Mouse (Mus musculus) hindbrain, embryonic 15.5 days (tissue): Measurements from ENCODE around the gene Fpr-rs3. TPM values are rescaled to one million over a fixed set of nuclear protein-coding genes. Genes with fewer than 3 reads are reported as not detected.

Experiments
- ATAC-seq: fragments of 200-750 bp; cut with Nextera tagmentation; 2 replicates; pipeline ENCODE4 v1.8.0; 2017; ENCODE audit warnings: low read depth, moderate number of reproducible peaks, moderate TSS enrichment; ENCODE audit not compliant: low FRiP score
- H3K27ac ChIP-seq: fragments of 300-500 bp; sonication (generic); replicated peaks from 2 replicates; pipeline ENCODE4 v1.5.1; 2015; ENCODE audit warnings: mild to moderate bottlenecking, inconsistent platforms
- H3K27me3 ChIP-seq: fragments of 300-500 bp; sonication (generic); 2 replicates; pipeline ENCODE4 v1.6.1; 2015; ENCODE audit warnings: control low read depth, inconsistent platforms
- H3K36me3 ChIP-seq: fragments of 300-500 bp; sonication (generic); 2 replicates; pipeline ENCODE4 v1.6.1; 2015; ENCODE audit warnings: control low read depth, inconsistent platforms
- H3K4me1 ChIP-seq: fragments of 300-500 bp; sonication (generic); replicated peaks from 2 replicates; pipeline ENCODE4 v1.6.1; 2015; ENCODE audit warnings: control low read depth, inconsistent platforms
- H3K4me2 ChIP-seq: fragments of 300-500 bp; sonication (generic); 2 replicates; pipeline ENCODE4 v1.6.1; 2015; ENCODE audit warnings: moderate library complexity, mild to moderate bottlenecking, inconsistent platforms
- H3K4me3 ChIP-seq: fragments of 300-500 bp; sonication (generic); 2 replicates; pipeline ENCODE4 v1.5.1; 2015; ENCODE audit warnings: mild to moderate bottlenecking, inconsistent platforms
- H3K9ac ChIP-seq: fragments of 300-500 bp; sonication (generic); 2 replicates; pipeline ENCODE4 v1.6.1; 2015; ENCODE audit warnings: inconsistent platforms
- H3K9me3 ChIP-seq: fragments of 300-500 bp; sonication (generic); 2 replicates; pipeline ENCODE4 v1.6.1; 2016; ENCODE audit warnings: control low read depth, inconsistent platforms
- WGBS: fragments of 180-500 bp; shearing (Covaris S2); methylation state at CpG from one replicate; pipeline ENCODE4 v1.1.7; 2015; 5-methylcytosine and 5-hydroxymethylcytosine counted together
- polyA plus RNA-seq: library from polyadenylated mRNA; unstranded; fragments of >200 nt; fragmentation: Nextera tagmentation; extraction: Ambion mirVana; gene quantifications from 2 replicates; pipeline ENCODE4 v1.2.1, GENCODE M21; 2015

Fpr-rs3 gene
- not detected in 2 replicates for polyA plus RNA-seq

GRCm38 (mm10) chr17:20624777-20625176 lies at the start of gene Fpr-rs3:
Gene Fpr-rs3 (minus strand): TSS chr17:20624877.
- Histone ChIP-seq H3K4me1 (no peaks in the 10 kb centered on the region), H3K36me3 (no peaks in the 10 kb centered on the region), H3K27me3 (no peaks in the 10 kb centered on the region), H3K27ac (no peak within 1 kb of the TSS), H3K4me3 (no peak within 1 kb of the TSS), H3K9ac (no peak within 1 kb of the TSS), H3K9me3 (peaks cover 11% of the 10 kb centered on the region; the same call in 1 of the 2 replicates), H3K4me2 (no peak within 1 kb of the TSS)
- no peak for ATAC-seq

- H3K4me2 ChIP-seq, result no peak within 1 kb of the TSS
- H3K27me3 ChIP-seq, result no peaks in the 10 kb centered on the region
- no peaks in the 10 kb centered on the region for H3K36me3 ChIP-seq
- H3K4me1 ChIP-seq, result no peaks in the 10 kb centered on the region
- 40% methylated on average over 1 of the region's 1 CpGs for WGBS
- H3K9me3 ChIP-seq, result peaks cover 10% of the 10 kb centered on the region; the same call in 1 of the 2 replicates
- no peak for ATAC-seq
- no peak within 1 kb of the TSS for H3K27ac ChIP-seq
- no peak within 1 kb of the TSS for H3K4me3 ChIP-seq
- H3K9ac ChIP-seq, result no peak within 1 kb of the TSS
Measured at GRCm38 (mm10) chr17:20596323-20596722, 28.4 kb downstream of the Fpr-rs3 start, which contains the start of gene Vmn2r110. Gene Vmn2r110 (minus strand): TSS chr17:20596423.

Other genes starting within 250 kb of the Fpr-rs3 start
- not detected in 2 replicates for gene Vmn1r224, start 210.7 kb downstream of the Fpr-rs3 start, polyA plus RNA-seq
- not detected in 2 replicates for gene Vmn2r108, start 143.5 kb downstream of the Fpr-rs3 start, polyA plus RNA-seq
- gene Vmn1r225, start 126.7 kb downstream of the Fpr-rs3 start, polyA plus RNA-seq, result not detected in 2 replicates
- gene Vmn2r109, start 60.1 kb downstream of the Fpr-rs3 start, polyA plus RNA-seq, result not detected in 2 replicates
- 0.03 TPM in 1 of 2 replicates, not detected in the other for gene Vmn2r110, start 28.5 kb downstream of the Fpr-rs3 start, polyA plus RNA-seq
- gene Vmn1r226, start 58.0 kb upstream of the Fpr-rs3 start, polyA plus RNA-seq, result not detected in 2 replicates
- gene Vmn1r227, start 105.0 kb upstream of the Fpr-rs3 start, polyA plus RNA-seq, result not detected in 2 replicates
- 0.04 TPM in 1 of 2 replicates, not detected in the other for gene Vmn1r228, start 161.3 kb upstream of the Fpr-rs3 start, polyA plus RNA-seq
- not detected in 2 replicates for gene Vmn1r229, start 186.7 kb upstream of the Fpr-rs3 start, polyA plus RNA-seq
- not detected in 2 replicates for gene Vmn1r230, start 215.6 kb upstream of the Fpr-rs3 start, polyA plus RNA-seq